In the genomic region with DNA sequence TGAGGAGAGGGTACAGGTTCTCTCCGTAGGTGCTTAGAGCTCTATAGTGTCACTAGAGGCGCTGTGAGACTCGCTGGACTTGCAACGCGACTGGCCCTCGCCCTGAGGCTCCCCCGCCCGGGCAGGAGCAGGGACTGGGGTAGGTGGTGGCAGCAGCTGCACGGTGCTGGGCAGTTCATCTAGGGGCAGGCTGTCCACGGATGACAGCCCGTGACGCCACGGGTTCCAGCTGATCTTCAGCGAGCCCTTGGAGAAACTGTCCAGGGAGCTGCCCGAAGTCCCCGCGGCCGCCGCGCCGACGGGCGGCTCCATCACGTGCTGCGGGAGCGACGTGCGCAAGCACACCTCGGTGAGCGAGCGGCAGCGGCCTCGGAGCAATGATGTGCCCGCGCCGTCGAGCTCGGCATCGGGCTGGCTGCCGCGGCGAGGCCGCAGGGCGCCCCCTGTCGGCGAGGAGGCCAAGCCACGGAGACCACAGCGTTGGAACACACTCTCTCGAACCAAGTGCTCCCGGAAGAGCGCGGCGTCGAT, we compare ENCODE assay signal across 8 mouse cellular contexts. TPM values are rescaled to one million over a fixed set of nuclear protein-coding genes. Genes with fewer than 3 reads are reported as not detected.
A peak's percentile ranks its signal among the peaks of the same experiment; 100 is the strongest.
DNase-seq lines count a peak whose midpoint lies in the region; ATAC-seq and TF ChIP-seq lines count a peak whose summit lies in the region.

No protein-coding gene starts in this region.

- no peaks in the 10 kb centered on the region for H3K36me3 ChIP-seq in ES-Bruce4 (ENCODE audit: control insufficient read depth, insufficient read depth, low read length, poor library complexity, severe bottlenecking)
- peaks cover 49% of the 10 kb centered on the region for H3K36me3 ChIP-seq in forebrain, postnatal 0 days (ENCODE audit: insufficient read depth)
- H3K36me3 ChIP-seq in lung, embryonic 14.5 days (ENCODE audit: insufficient read depth) = no peaks in the 10 kb centered on the region
- peaks cover 43% of the 10 kb centered on the region for H3K36me3 ChIP-seq in neural tube, embryonic 15.5 days

- TF ChIP-seq POLR2A in ES-Bruce4 (IDR thresholded peaks at IDR 0.05; ENCODE audit: insufficient read depth, low read length) = no peak

- 0 out of 2 replicates have a peak, but pooled peaks have one; percentile 19 for TF ChIP-seq EP300 in ES-Bruce4 (IDR thresholded peaks at IDR 0.05; ENCODE audit: insufficient read depth, low read depth, low read length)

- H3K27me3 ChIP-seq in ES-Bruce4 (ENCODE audit: control insufficient read depth, insufficient read depth, low read length, poor library complexity, severe bottlenecking) = no peaks in the 10 kb centered on the region
- H3K27me3 ChIP-seq in forebrain, postnatal 0 days (ENCODE audit: insufficient read depth, low read length) = no peaks in the 10 kb centered on the region
- H3K27me3 ChIP-seq in lung, embryonic 14.5 days (ENCODE audit: insufficient read depth, low read length) = peaks cover 20% of the 10 kb centered on the region
- peaks cover 10% of the 10 kb centered on the region for H3K27me3 ChIP-seq in neural tube, embryonic 15.5 days (replicated peaks)

- H3K4me2 ChIP-seq in forebrain, postnatal 0 days (ENCODE audit: low read depth) = peak overlapping the region; percentile 50
- H3K4me2 ChIP-seq in lung, embryonic 14.5 days = peak overlapping the region; percentile 70
- peak overlapping the region; percentile 58 for H3K4me2 ChIP-seq in neural tube, embryonic 15.5 days

- peak overlapping the region; percentile 44 for H3K9ac ChIP-seq in ES-Bruce4 (ENCODE audit: low read depth, poor library complexity, severe bottlenecking)
- H3K9ac ChIP-seq in forebrain, postnatal 0 days = peak overlapping the region; percentile 44
- peak overlapping the region; percentile 41 for H3K9ac ChIP-seq in lung, embryonic 14.5 days
- H3K9ac ChIP-seq in neural tube, embryonic 15.5 days (replicated peaks) = 0 out of 2 replicates have a peak overlapping the region, but pooled peaks have one; percentile 21

- peak overlapping the region; percentile 60 for H3K4me3 ChIP-seq in ES-Bruce4 (ENCODE audit: low read depth, low read length)
- peak overlapping the region; percentile 33 for H3K4me3 ChIP-seq in forebrain, postnatal 0 days (ENCODE audit: low read depth, low read length)
- peak overlapping the region; percentile 52 for H3K4me3 ChIP-seq in layer of hippocampus, adult 2 months
- peak overlapping the region; percentile 44 for H3K4me3 ChIP-seq in lung, embryonic 14.5 days (ENCODE audit: low read depth, low read length)
- peak overlapping the region; percentile 37 for H3K4me3 ChIP-seq in neural tube, embryonic 15.5 days (replicated peaks)

- ATAC-seq in forebrain, postnatal 0 days = peak; percentile 88
- ATAC-seq in lung, embryonic 14.5 days (ENCODE audit: insufficient read depth) = peak; percentile 87
- peak; percentile 64 for ATAC-seq in neural tube, embryonic 15.5 days (ENCODE audit: low FRiP score)

- H3K27ac ChIP-seq in ES-Bruce4 (ENCODE audit: insufficient read depth, low read length) = no peak overlapping the region
- no peak overlapping the region for H3K27ac ChIP-seq in forebrain, postnatal 0 days (ENCODE audit: low read depth, low read length)
- peak overlapping the region; percentile 84 for H3K27ac ChIP-seq in layer of hippocampus, adult 2 months
- H3K27ac ChIP-seq in lung, embryonic 14.5 days (ENCODE audit: low read depth) = no peak overlapping the region
- H3K27ac ChIP-seq in neural tube, embryonic 15.5 days (replicated peaks) = 0 out of 2 replicates have a peak overlapping the region, but pooled peaks have one; percentile 29

- H3K9me3 ChIP-seq in ES-Bruce4 (replicated peaks; ENCODE audit: control insufficient read depth, insufficient read depth, low read length, poor library complexity, severe bottlenecking) = no peaks in the 10 kb centered on the region
- H3K9me3 ChIP-seq in forebrain, postnatal 0 days (ENCODE audit: low read length) = no peaks in the 10 kb centered on the region
- no peaks in the 10 kb centered on the region for H3K9me3 ChIP-seq in lung, embryonic 14.5 days (ENCODE audit: low read depth, low read length)
- no peaks in the 10 kb centered on the region for H3K9me3 ChIP-seq in neural tube, embryonic 15.5 days (replicated peaks)

- TF ChIP-seq CTCF in ES-Bruce4 (IDR thresholded peaks at IDR 0.05; ENCODE audit: low read depth, low read length) = peak; percentile 91
- TF ChIP-seq CTCF in forebrain, postnatal 0 days (IDR thresholded peaks at IDR 0.05; ENCODE audit: low read depth) = peak; percentile 80
- TF ChIP-seq CTCF in layer of hippocampus, adult 2 months (conservative IDR thresholded peaks at IDR 0.05) = peak; percentile 84
- TF ChIP-seq CTCF in lung, embryonic 14.5 days (IDR thresholded peaks at IDR 0.05; ENCODE audit: low read depth) = peak; percentile 63

- peak; percentile 46 for DNase-seq in c-Kit-positive CD71-positive TER-119-negative erythroid progenitor cells, embryonic 14.5 days (ENCODE audit: low read depth)
- peak; percentile 80 for DNase-seq in forebrain, postnatal 0 days
- DNase-seq in heart, postnatal 4 days = peak; percentile 83
- peak; percentile 56 to 79 for DNase-seq in layer of hippocampus, adult 2 months (ENCODE audit: low spot score in 2 of 2)
- DNase-seq in lung, embryonic 14.5 days = peak; percentile 82
- peak; percentile 90 for DNase-seq in testis, postnatal 10 days (ENCODE audit: low spot score)

- no peaks in the 10 kb centered on the region for H3K4me1 ChIP-seq in ES-Bruce4 (ENCODE audit: control insufficient read depth, insufficient read depth, low read length)
- H3K4me1 ChIP-seq in forebrain, postnatal 0 days (ENCODE audit: insufficient read depth) = peaks cover 3% of the 10 kb centered on the region; the same call in 1 of the 2 replicates
- no peaks in the 10 kb centered on the region for H3K4me1 ChIP-seq in lung, embryonic 14.5 days (ENCODE audit: insufficient read depth)
- peaks cover 19% of the 10 kb centered on the region for H3K4me1 ChIP-seq in neural tube, embryonic 15.5 days

- 3% methylated on average over 54 of the region's 54 CpGs for WGBS in forebrain, postnatal 0 days
- WGBS in lung, embryonic 14.5 days = under 1% methylated on average over 54 of the region's 54 CpGs
- under 1% methylated on average over 54 of the region's 54 CpGs for WGBS in neural tube, embryonic 15.5 days

RNA-seq across cellular contexts. Expression of gene Prrt3, which starts 7.4 kb away (rescaled TPM):
- polyA plus RNA-seq in ES-Bruce4 (2011; ENCODE audit: insufficient read depth, insufficient read length, low read depth, missing spikeins) = 0.51 TPM in 1 of 2 replicates, not detected in the other
- 17.1 and 18.0 TPM in 2 replicates for total RNA-seq in forebrain, postnatal 0 days (2014; rRNA removed)
- 9.6 and 13.5 TPM in 2 replicates for polyA plus RNA-seq in forebrain, postnatal 0 days (2015; fragmentation: Nextera tagmentation; extraction: Ambion mirVana)
- total RNA-seq in heart, postnatal 4 days (2021) = not detected
- 10 to 100 TPM; 53.9 to 59.1 TPM for total RNA-seq in layer of hippocampus, adult 2 months (2021)
- polyA plus RNA-seq in lung, embryonic 14.5 days (2014; fragmentation: Nextera tagmentation; extraction: Ambion mirVana) = 0.05 and 0.16 TPM in 2 replicates
- 10.2 and 12.8 TPM in 2 replicates for polyA plus RNA-seq in neural tube, embryonic 15.5 days (2015; fragmentation: Nextera tagmentation; extraction: Ambion mirVana)

RNA-seq across cellular contexts. Expression of gene Creld1, which starts 11.2 kb away (rescaled TPM):
- 23.2 and 30.7 TPM in 2 replicates for polyA plus RNA-seq in ES-Bruce4 (2011; ENCODE audit: insufficient read depth, insufficient read length, low read depth, missing spikeins)
- total RNA-seq in forebrain, postnatal 0 days (2014; rRNA removed) = 34.0 and 39.5 TPM in 2 replicates
- polyA plus RNA-seq in forebrain, postnatal 0 days (2015; fragmentation: Nextera tagmentation; extraction: Ambion mirVana) = 45.5 and 52.7 TPM in 2 replicates
- total RNA-seq in heart, postnatal 4 days (2021) = 10 to 100 TPM; 34.6 to 41.5 TPM
- 100 to 1,000 TPM; 105 to 120 TPM for total RNA-seq in layer of hippocampus, adult 2 months (2021)
- 20.7 and 27.0 TPM in 2 replicates for polyA plus RNA-seq in lung, embryonic 14.5 days (2014; fragmentation: Nextera tagmentation; extraction: Ambion mirVana)
- polyA plus RNA-seq in neural tube, embryonic 15.5 days (2015; fragmentation: Nextera tagmentation; extraction: Ambion mirVana) = 87.9 and 106 TPM in 2 replicates

RNA-seq across cellular contexts. Expression of gene Il17rc, which starts 23.1 kb away (rescaled TPM):
- polyA plus RNA-seq in ES-Bruce4 (2011; ENCODE audit: insufficient read depth, insufficient read length, low read depth, missing spikeins) = 3.3 TPM in 2 replicates
- total RNA-seq in forebrain, postnatal 0 days (2014; rRNA removed) = 3.2 and 3.8 TPM in 2 replicates
- 4.3 and 4.8 TPM in 2 replicates for polyA plus RNA-seq in forebrain, postnatal 0 days (2015; fragmentation: Nextera tagmentation; extraction: Ambion mirVana)
- total RNA-seq in heart, postnatal 4 days (2021) = 10 to 100 TPM in 1 of 2 experiments, 1 to 10 TPM in 1; 7.9 to 10.2 TPM
- total RNA-seq in layer of hippocampus, adult 2 months (2021) = 1 to 10 TPM; 4.7 to 6.3 TPM
- polyA plus RNA-seq in lung, embryonic 14.5 days (2014; fragmentation: Nextera tagmentation; extraction: Ambion mirVana) = 7.7 and 9.1 TPM in 2 replicates
- 3.5 and 9.5 TPM in 2 replicates for polyA plus RNA-seq in neural tube, embryonic 15.5 days (2015; fragmentation: Nextera tagmentation; extraction: Ambion mirVana)

RNA-seq across cellular contexts. Expression of gene Il17re, which starts 36.0 kb away (rescaled TPM):
- 3.1 and 4.9 TPM in 2 replicates for polyA plus RNA-seq in ES-Bruce4 (2011; ENCODE audit: insufficient read depth, insufficient read length, low read depth, missing spikeins)
- not detected in 2 replicates for total RNA-seq in forebrain, postnatal 0 days (2014; rRNA removed)
- polyA plus RNA-seq in forebrain, postnatal 0 days (2015; fragmentation: Nextera tagmentation; extraction: Ambion mirVana) = 0.14 and 0.28 TPM in 2 replicates
- 1 to 10 TPM; 1.1 to 1.3 TPM for total RNA-seq in heart, postnatal 4 days (2021)
- under 1 TPM; 0.22 to 0.46 TPM for total RNA-seq in layer of hippocampus, adult 2 months (2021)
- polyA plus RNA-seq in lung, embryonic 14.5 days (2014; fragmentation: Nextera tagmentation; extraction: Ambion mirVana) = 12.0 and 12.2 TPM in 2 replicates
- 0.50 and 1.5 TPM in 2 replicates for polyA plus RNA-seq in neural tube, embryonic 15.5 days (2015; fragmentation: Nextera tagmentation; extraction: Ambion mirVana)

RNA-seq across cellular contexts. Expression of gene Emc3, which starts 37.1 kb away (rescaled TPM):
- 28.4 and 33.5 TPM in 2 replicates for polyA plus RNA-seq in ES-Bruce4 (2011; ENCODE audit: insufficient read depth, insufficient read length, low read depth, missing spikeins)
- total RNA-seq in forebrain, postnatal 0 days (2014; rRNA removed) = 80.4 and 91.8 TPM in 2 replicates
- 118 TPM in 2 replicates for polyA plus RNA-seq in forebrain, postnatal 0 days (2015; fragmentation: Nextera tagmentation; extraction: Ambion mirVana)
- total RNA-seq in heart, postnatal 4 days (2021) = 10 to 100 TPM; 61.9 to 63.6 TPM
- 10 to 100 TPM; 73.4 to 76.3 TPM for total RNA-seq in layer of hippocampus, adult 2 months (2021)
- polyA plus RNA-seq in lung, embryonic 14.5 days (2014; fragmentation: Nextera tagmentation; extraction: Ambion mirVana) = 92.8 and 97.6 TPM in 2 replicates
- polyA plus RNA-seq in neural tube, embryonic 15.5 days (2015; fragmentation: Nextera tagmentation; extraction: Ambion mirVana) = 118 and 119 TPM in 2 replicates

Comparison
In these comparisons a context has a peak if more than half of its experiments do, and no peak if none do; other contexts are left out.
1. H3K27ac ChIP-seq: peak in layer of hippocampus, adult 2 months (single experiment) and neural tube, embryonic 15.5 days (single experiment); none in ES-Bruce4 (single experiment), forebrain, postnatal 0 days (single experiment) and lung, embryonic 14.5 days (single experiment).
2. Peak in every context shown above with its lines, with median percentiles within 50 percentile points of each other: H3K4me3 ChIP-seq, H3K9ac ChIP-seq, CTCF ChIP-seq, DNase-seq, ATAC-seq and H3K4me2 ChIP-seq.